In genomic region chr2:13539860-13540259, GRCm38 (mm10) we compare ENCODE assay signal across 26 mouse cellular contexts. TPM values are rescaled to one million over a fixed set of nuclear protein-coding genes. Genes with fewer than 3 reads are reported as not detected.
DNase-seq lines count a peak whose midpoint lies in the region; ATAC-seq and TF ChIP-seq lines count a peak whose summit lies in the region.
"Had no signal": no experiment of that assay in that cellular context is flagged by ENCODE, and none has a peak within 500 bp of the region (broad histone marks: within the 10 kb centered on the region; RNA-seq: fewer than 3 reads in every experiment).

No protein-coding gene starts in this region.

- H3K79me2 ChIP-seq in MEL (ENCODE audit: control insufficient read depth, insufficient read depth, low read length, poor library complexity), result peaks cover 6% of the 10 kb centered on the region
- H3K79me2 ChIP-seq in heart, adult 2 months (replicated peaks; ENCODE audit: control insufficient read depth, insufficient read depth, low read length), result peaks cover 5% of the 10 kb centered on the region; the same call in 1 of the 2 replicates

- no peak for TF ChIP-seq POLR2A in MEL (IDR thresholded peaks at IDR 0.05; ENCODE audit: control insufficient read depth in 1 of 2, insufficient read depth in 1 of 2, low read depth in 1 of 2, low read length in 2 of 2, poor library complexity in 1 of 2)
- no peak for TF ChIP-seq POLR2A in heart, adult 2 months (IDR thresholded peaks at IDR 0.05; ENCODE audit: insufficient read depth, low read depth, low read length)

- intact Hi-C loops in heart, adult 2 months (cut with DNase I), result no loop called here

- TF ChIP-seq RAD21 in MEL (IDR thresholded peaks at IDR 0.05; ENCODE audit: low read depth, low read length), result no peak

- no peak for TF ChIP-seq EP300 in MEL (IDR thresholded peaks at IDR 0.05; ENCODE audit: low read depth in 1 of 2, low read length in 2 of 2)
- no peak for TF ChIP-seq EP300 in heart, adult 2 months (IDR thresholded peaks at IDR 0.05; ENCODE audit: insufficient read depth, low read depth, low read length)

- ATAC-seq in common myeloid progenitor, adult 5-6 weeks (replicated peaks; ENCODE audit: low read depth, poor library complexity, severe bottlenecking), result 0 out of 2 replicates have a peak, but pooled peaks have one; percentile 15
- 0 out of 2 replicates have a peak, but pooled peaks have one; percentile 17 for ATAC-seq in megakaryocyte progenitor cell, adult 5-6 weeks (replicated peaks; ENCODE audit: poor library complexity)
- ATAC-seq: forebrain, embryonic 14.5 days; forebrain, postnatal 0 days; hindbrain, postnatal 0 days; inflammation-experienced regulatory T-cells, adult 6 months; intestine, embryonic 16.5 days had no signal

- no peaks in the 10 kb centered on the region for H3K27me3 ChIP-seq in MEL (ENCODE audit: control insufficient read depth in 1 of 2, insufficient read depth in 2 of 2, low read length in 2 of 2)
- no peaks in the 10 kb centered on the region for H3K27me3 ChIP-seq in heart, adult 2 months (ENCODE audit: control insufficient read depth, insufficient read depth, low read length)
- H3K27me3 ChIP-seq: embryonic facial prominence, embryonic 12.5 days; embryonic facial prominence, embryonic 15.5 days; heart, embryonic 13.5 days had no signal

- H3K27ac ChIP-seq in MEL (ENCODE audit: control insufficient read depth, low read depth, low read length), result peak overlapping the region; percentile 59
- no peak overlapping the region for H3K27ac ChIP-seq in heart, adult 2 months
- H3K27ac ChIP-seq: embryonic facial prominence, embryonic 12.5 days; embryonic facial prominence, embryonic 15.5 days; heart, embryonic 10.5 days; heart, embryonic 13.5 days; hindbrain, embryonic 14.5 days; hindbrain, postnatal 0 days had no signal

- H3K9me3 ChIP-seq in MEL (replicated peaks; ENCODE audit: insufficient read depth, low read length), result no peaks in the 10 kb centered on the region
- H3K9me3 ChIP-seq: embryonic facial prominence, embryonic 12.5 days; embryonic facial prominence, embryonic 15.5 days; heart, embryonic 10.5 days; heart, embryonic 13.5 days had no signal

- H3K4me1 ChIP-seq in MEL (ENCODE audit: control insufficient read depth in 1 of 2, insufficient read depth in 2 of 2, low read length in 2 of 2), result peaks cover 24 to 32% of the 10 kb centered on the region in 2 experiments
- peaks cover 1% of the 10 kb centered on the region; the same call in 1 of the 2 replicates for H3K4me1 ChIP-seq in heart, adult 2 months (ENCODE audit: control insufficient read depth, insufficient read depth, low read length)

- 92% methylated on average over 1 of the region's 1 CpGs for WGBS in heart, adult 2 months

- DNase-seq in 416B (ENCODE audit: low read depth), result peak; percentile 68
- peak; percentile 58 for DNase-seq in MEL (ENCODE audit: low read depth, low spot score)
- no peak for DNase-seq in cerebellum, postnatal 36 days
- no peak for DNase-seq in heart, adult 9 months (ENCODE audit: low spot score in 2 of 2)
- DNase-seq in heart, adult 2 months, result no peak
- DNase-seq: adrenal gland, adult 2 months; adrenal gland, postnatal 14 days; cerebellum, adult 11-12 months; cerebellum, adult 8-10 months; cerebellum, postnatal 10 days; forebrain, postnatal 0 days; gastrocnemius, postnatal 36 days; heart, adult 11 months; heart, postnatal 14 days; heart, postnatal 4 days had no signal

- peaks cover 0 to 39% of the 10 kb centered on the region in 2 experiments; a peak in 2 of 4 replicates for H3K36me3 ChIP-seq in MEL (ENCODE audit: control insufficient read depth in 1 of 2, insufficient read depth in 2 of 2, low read length in 2 of 2)
- H3K36me3 ChIP-seq in heart, adult 2 months (ENCODE audit: control insufficient read depth, insufficient read depth, low read length), result no peaks in the 10 kb centered on the region
- H3K36me3 ChIP-seq: embryonic facial prominence, embryonic 12.5 days; embryonic facial prominence, embryonic 15.5 days; heart, embryonic 10.5 days; heart, embryonic 13.5 days had no signal

- peak overlapping the region; percentile 30 for H3K9ac ChIP-seq in MEL (ENCODE audit: control insufficient read depth, low read depth, low read length, poor library complexity, severe bottlenecking)
- H3K9ac ChIP-seq in heart, adult 2 months (ENCODE audit: low read depth, low read length), result no peak overlapping the region
- H3K9ac ChIP-seq: embryonic facial prominence, embryonic 12.5 days; embryonic facial prominence, embryonic 15.5 days; forebrain, postnatal 0 days; heart, embryonic 13.5 days; hindbrain, embryonic 14.5 days had no signal

- peak overlapping the region in 1 of 2 experiments; percentile 9; a peak in 1 of 4 replicates for H3K4me3 ChIP-seq in MEL (ENCODE audit: control insufficient read depth in 1 of 2, insufficient read depth in 1 of 2, low read depth in 2 of 2, low read length in 2 of 2)
- H3K4me3 ChIP-seq in heart, adult 2 months, result no peak overlapping the region
- H3K4me3 ChIP-seq: embryonic facial prominence, embryonic 12.5 days; embryonic facial prominence, embryonic 15.5 days; heart, embryonic 10.5 days; heart, embryonic 13.5 days had no signal

- TF ChIP-seq CTCF in MEL (IDR thresholded peaks at IDR 0.05 in 2 of 3, conservative IDR thresholded peaks at IDR 0.05 in 1 of 3; ENCODE audit: control insufficient read depth in 1 of 3, insufficient read depth in 1 of 3, low read depth in 2 of 3, low read length in 3 of 3, poor library complexity in 1 of 3, severe bottlenecking in 1 of 3), result no peak
- TF ChIP-seq CTCF in heart, adult 2 months (IDR thresholded peaks at IDR 0.05), result no peak

TF ChIP-seq in MEL, 35 proteins besides CTCF, POLR2A, EP300 and RAD21:
- no peak for TF ChIP-seq HCFC1 (IDR thresholded peaks at IDR 0.05; ENCODE audit: low read depth, low read length)
- peak; percentile 29; the same call in 1 of the 2 replicates for TF ChIP-seq ETS1 (IDR thresholded peaks at IDR 0.05; ENCODE audit: low read depth, low read length)
- peak; percentile 46; the same call in 1 of the 2 replicates for TF ChIP-seq MYC (IDR thresholded peaks at IDR 0.05; ENCODE audit: low read depth, low read length)
- TF ChIP-seq MXI1 (IDR thresholded peaks at IDR 0.05; ENCODE audit: low read depth, low read length), result peak; percentile 53; the same call in 1 of the 2 replicates
- TF ChIP-seq MAX (IDR thresholded peaks at IDR 0.05; ENCODE audit: low read length), result 0 out of 2 replicates have a peak, but pooled peaks have one; percentile 16

RNA-seq across cellular contexts. Expression of gene Trdmt1, which starts 4.6 kb away (rescaled TPM):
- 9.2 and 11.6 TPM in 2 replicates for total RNA-seq in MEL (2012; rRNA removed)
- polyA plus RNA-seq in MEL (2012; ENCODE audit: insufficient read depth in 1 of 2, insufficient read length in 2 of 2, low read depth in 1 of 2, low replicate concordance in 2 of 2, missing spikeins in 1 of 2), result 1 to 10 TPM in 1 of 2 experiments, not detected in 1; 8.6 TPM
- total RNA-seq in common myeloid progenitor, adult 5-6 weeks (2017), result 11.3 and 12.4 TPM in 2 replicates
- 13.9 and 14.4 TPM in 2 replicates for total RNA-seq in megakaryocyte progenitor cell, adult 5-6 weeks (2015)
- 16.4 and 17.7 TPM in 2 replicates for total RNA-seq in megakaryocyte progenitor cell, adult 5-6 weeks (2017)
- 1 to 10 TPM; 5.2 to 7.0 TPM for total RNA-seq in heart, adult 2 months (2021)
- 3.3 and 7.8 TPM in 2 replicates for polyA plus RNA-seq in heart, adult 2 months (2012; rRNA removed)

RNA-seq across cellular contexts. Expression of gene Vim, which starts 33.9 kb away (rescaled TPM):
- 58.0 and 188 TPM in 2 replicates for total RNA-seq in MEL (2012; rRNA removed)
- polyA plus RNA-seq in MEL (2012; ENCODE audit: insufficient read depth in 1 of 2, insufficient read length in 2 of 2, low read depth in 1 of 2, low replicate concordance in 2 of 2, missing spikeins in 1 of 2), result 100 to 1,000 TPM; 257 to 580 TPM
- 707 and 896 TPM in 2 replicates for total RNA-seq in common myeloid progenitor, adult 5-6 weeks (2017)
- 816 and 1,066 TPM in 2 replicates for total RNA-seq in megakaryocyte progenitor cell, adult 5-6 weeks (2015)
- 743 and 949 TPM in 2 replicates for total RNA-seq in megakaryocyte progenitor cell, adult 5-6 weeks (2017)
- total RNA-seq in heart, adult 2 months (2021), result 100 to 1,000 TPM; 264 to 265 TPM
- polyA plus RNA-seq in heart, adult 2 months (2012; rRNA removed), result 408 and 528 TPM in 2 replicates

RNA-seq across cellular contexts. Expression of gene Cubn, which starts 48.2 kb away (rescaled TPM):
- not detected in 2 replicates for total RNA-seq in MEL (2012; rRNA removed)
- under 1 TPM in 1 of 2 experiments, not detected in 1; 0.03 TPM for polyA plus RNA-seq in MEL (2012; ENCODE audit: insufficient read depth in 1 of 2, insufficient read length in 2 of 2, low read depth in 1 of 2, low replicate concordance in 2 of 2, missing spikeins in 1 of 2)
- total RNA-seq in common myeloid progenitor, adult 5-6 weeks (2017), result 0.09 TPM in 1 of 2 replicates, not detected in the other
- not detected in 2 replicates for total RNA-seq in megakaryocyte progenitor cell, adult 5-6 weeks (2015)
- total RNA-seq in megakaryocyte progenitor cell, adult 5-6 weeks (2017), result not detected in 2 replicates
- total RNA-seq in heart, adult 2 months (2021), result 1 to 10 TPM in 1 of 2 experiments, under 1 TPM in 1; 0.81 to 1.1 TPM
- polyA plus RNA-seq in heart, adult 2 months (2012; rRNA removed), result 0.27 and 0.47 TPM in 2 replicates

Comparison
In these comparisons a context has a peak if more than half of its experiments do, and no peak if none do; other contexts are left out.
1. DNase-seq: peak in 416B (single experiment) and MEL (single experiment); none in cerebellum, postnatal 36 days (0 of 2), heart, adult 9 months (0 of 2) and heart, adult 2 months (0 of 2).